Comparison of ENCODE assay signal across 8 mouse cellular contexts in the genomic region with DNA sequence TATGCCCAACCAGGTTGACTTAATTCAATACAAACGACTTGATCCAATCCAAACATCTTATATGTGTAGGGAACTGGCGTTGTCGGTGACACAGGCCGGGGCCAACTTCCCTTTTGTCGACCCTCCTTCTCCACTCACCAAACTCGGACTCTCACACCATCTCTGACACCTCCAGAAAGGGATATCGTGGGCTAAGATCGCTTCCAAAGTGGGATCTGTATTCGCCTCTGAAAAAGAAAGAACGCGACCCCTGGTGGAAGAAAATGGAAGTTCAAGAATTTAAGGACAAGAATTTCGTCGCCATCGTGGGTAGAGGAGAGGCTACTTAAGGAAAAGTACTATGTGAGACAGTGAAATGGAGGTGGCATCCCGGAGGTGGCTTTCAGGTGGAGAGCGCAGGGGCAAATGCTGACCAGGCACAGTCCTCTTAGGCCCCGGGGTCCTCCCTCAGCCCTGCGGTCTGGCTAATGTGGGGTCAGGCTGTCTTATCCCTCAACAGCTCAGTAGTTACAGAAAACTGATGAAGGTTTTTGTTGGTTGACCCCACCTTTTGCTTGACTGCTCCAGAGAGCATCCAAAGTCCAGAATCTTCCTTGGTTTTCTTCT. TPM values are rescaled to one million over a fixed set of nuclear protein-coding genes. Genes with fewer than 3 reads are reported as not detected.
DNase-seq lines count a peak whose midpoint lies in the region; ATAC-seq and TF ChIP-seq lines count a peak whose summit lies in the region.

No protein-coding gene starts in this region.

- peak; percentile 80 for TF ChIP-seq CTCF in liver, embryonic 14.5 days (IDR thresholded peaks at IDR 0.05; ENCODE audit: low read depth)

- WGBS in heart, embryonic 10.5 days, result 5% methylated on average over 18 of the region's 18 CpGs
- WGBS in liver, embryonic 14.5 days (ENCODE audit: insufficient replicate concordance), result 6% methylated on average over 18 of the region's 18 CpGs
- WGBS in neural tube, embryonic 13.5 days, result 5% methylated on average over 18 of the region's 18 CpGs

- H3K9ac ChIP-seq in liver, embryonic 14.5 days (replicated peaks), result no peak overlapping the region
- no peak overlapping the region for H3K9ac ChIP-seq in neural tube, embryonic 13.5 days

- peaks cover 63% of the 10 kb centered on the region for H3K27me3 ChIP-seq in heart, embryonic 10.5 days (ENCODE audit: insufficient read depth, poor library complexity, severe bottlenecking)
- peaks cover 53% of the 10 kb centered on the region for H3K27me3 ChIP-seq in liver, embryonic 14.5 days (ENCODE audit: control insufficient read depth, insufficient read depth, low read length)
- H3K27me3 ChIP-seq in neural tube, embryonic 13.5 days, result peaks cover 76% of the 10 kb centered on the region

- H3K4me3 ChIP-seq in heart, embryonic 10.5 days, result peak overlapping the region; percentile 42
- H3K4me3 ChIP-seq in liver, embryonic 14.5 days (ENCODE audit: insufficient read depth in 1 of 2, low read depth in 2 of 2, low read length in 2 of 2), result 0 out of 4 replicates have a peak overlapping the region, but pooled peaks of 1 of the 2 experiments have one; percentile 3
- no peak overlapping the region for H3K4me3 ChIP-seq in neural tube, embryonic 13.5 days

- no peak for TF ChIP-seq EP300 in liver, embryonic 14.5 days (IDR thresholded peaks at IDR 0.05; ENCODE audit: low read depth)

- no peaks in the 10 kb centered on the region for H3K36me3 ChIP-seq in heart, embryonic 10.5 days
- no peaks in the 10 kb centered on the region for H3K36me3 ChIP-seq in liver, embryonic 14.5 days (replicated peaks; ENCODE audit: control insufficient read depth, insufficient read depth, low read depth)
- H3K36me3 ChIP-seq in neural tube, embryonic 13.5 days, result no peaks in the 10 kb centered on the region

- H3K9me3 ChIP-seq in heart, embryonic 10.5 days, result no peaks in the 10 kb centered on the region
- no peaks in the 10 kb centered on the region for H3K9me3 ChIP-seq in liver, embryonic 14.5 days (ENCODE audit: control insufficient read depth, low read length)
- H3K9me3 ChIP-seq in neural tube, embryonic 13.5 days, result no peaks in the 10 kb centered on the region

- peak overlapping the region; percentile 42 for H3K4me2 ChIP-seq in liver, embryonic 14.5 days (ENCODE audit: low read depth)
- no peak overlapping the region for H3K4me2 ChIP-seq in neural tube, embryonic 13.5 days

- H3K4me1 ChIP-seq in heart, embryonic 10.5 days, result peaks cover 27% of the 10 kb centered on the region
- H3K4me1 ChIP-seq in liver, embryonic 14.5 days (replicated peaks; ENCODE audit: control insufficient read depth in 2 of 2, insufficient read depth in 2 of 2, low read length in 1 of 2), result no peaks in the 10 kb centered on the region
- H3K4me1 ChIP-seq in neural tube, embryonic 13.5 days (replicated peaks), result peaks cover 22% of the 10 kb centered on the region

- ATAC-seq in CD4-positive, CD25-positive, alpha-beta regulatory T cell, adult 4 months, result peak; percentile 36
- no peak for ATAC-seq in liver, embryonic 14.5 days (ENCODE audit: insufficient read depth)
- ATAC-seq in neural tube, embryonic 13.5 days (ENCODE audit: low read depth), result peak; percentile 55; the same call in 1 of the 2 replicates

- no peak overlapping the region for H3K27ac ChIP-seq in heart, embryonic 10.5 days
- H3K27ac ChIP-seq in liver, embryonic 14.5 days, result no peak overlapping the region
- no peak overlapping the region for H3K27ac ChIP-seq in neural tube, embryonic 13.5 days (replicated peaks)

- peak; percentile 89 for DNase-seq in NIH3T3 (ENCODE audit: low read depth)
- DNase-seq in embryo, embryonic 10 days (ENCODE audit: low spot score), result peak; percentile 80
- DNase-seq in heart, embryonic 10.5 days (ENCODE audit: low spot score), result no peak
- peak; percentile 28 to 49 for DNase-seq in kidney, adult 8-10 months
- peak; percentile 41 to 57 (median 49) for DNase-seq in liver, embryonic 14.5 days (ENCODE audit: low read depth in 3 of 3, low spot score in 3 of 3)
- DNase-seq in urinary bladder, postnatal 10 days (ENCODE audit: low spot score), result no peak

RNA-seq across cellular contexts. Expression of gene Ostm1, which starts 53.7 kb away (rescaled TPM):
- polyA plus RNA-seq in CD4-positive, CD25-positive, alpha-beta regulatory T cell, adult 4 months (2017; shearing (Covaris generic)), result 10 to 100 TPM; 39.9 TPM
- polyA plus RNA-seq in heart, embryonic 10.5 days (2016; fragmentation: Nextera tagmentation; extraction: Ambion mirVana), result 21.1 and 31.6 TPM in 2 replicates
- polyA plus RNA-seq in liver, embryonic 14.5 days (2012; rRNA removed), result 6.2 and 7.0 TPM in 2 replicates
- 14.3 and 17.2 TPM in 2 replicates for polyA plus RNA-seq in liver, embryonic 14.5 days (2014; fragmentation: Nextera tagmentation; extraction: Ambion mirVana)
- 29.0 and 30.8 TPM in 2 replicates for polyA plus RNA-seq in neural tube, embryonic 13.5 days (2015; fragmentation: Nextera tagmentation; extraction: Ambion mirVana)

RNA-seq across cellular contexts. Expression of gene Nr2e1, which starts 53.9 kb away (rescaled TPM):
- polyA plus RNA-seq in CD4-positive, CD25-positive, alpha-beta regulatory T cell, adult 4 months (2017; shearing (Covaris generic)), result not detected
- polyA plus RNA-seq in heart, embryonic 10.5 days (2016; fragmentation: Nextera tagmentation; extraction: Ambion mirVana), result not detected in 2 replicates
- polyA plus RNA-seq in liver, embryonic 14.5 days (2012; rRNA removed), result 0.06 TPM in 1 of 2 replicates, not detected in the other
- not detected in 2 replicates for polyA plus RNA-seq in liver, embryonic 14.5 days (2014; fragmentation: Nextera tagmentation; extraction: Ambion mirVana)
- polyA plus RNA-seq in neural tube, embryonic 13.5 days (2015; fragmentation: Nextera tagmentation; extraction: Ambion mirVana), result 0.33 TPM in 1 of 2 replicates, not detected in the other

Comparison
In these comparisons a context has a peak if more than half of its experiments do, and no peak if none do; other contexts are left out.
1. DNase-seq: peak in NIH3T3 (single experiment), embryo, embryonic 10 days (single experiment), kidney, adult 8-10 months (2 of 2) and liver, embryonic 14.5 days (3 of 3); none in heart, embryonic 10.5 days (single experiment) and urinary bladder, postnatal 10 days (single experiment).